Mouse (Mus musculus): Measurements from ENCODE around the gene Olfr372. TPM values are rescaled to one million over a fixed set of nuclear protein-coding genes. Genes with fewer than 3 reads are reported as not detected.

The Olfr372 gene
- total RNA-seq, 1 experiment from 2014 or later: not detected

DNA sequence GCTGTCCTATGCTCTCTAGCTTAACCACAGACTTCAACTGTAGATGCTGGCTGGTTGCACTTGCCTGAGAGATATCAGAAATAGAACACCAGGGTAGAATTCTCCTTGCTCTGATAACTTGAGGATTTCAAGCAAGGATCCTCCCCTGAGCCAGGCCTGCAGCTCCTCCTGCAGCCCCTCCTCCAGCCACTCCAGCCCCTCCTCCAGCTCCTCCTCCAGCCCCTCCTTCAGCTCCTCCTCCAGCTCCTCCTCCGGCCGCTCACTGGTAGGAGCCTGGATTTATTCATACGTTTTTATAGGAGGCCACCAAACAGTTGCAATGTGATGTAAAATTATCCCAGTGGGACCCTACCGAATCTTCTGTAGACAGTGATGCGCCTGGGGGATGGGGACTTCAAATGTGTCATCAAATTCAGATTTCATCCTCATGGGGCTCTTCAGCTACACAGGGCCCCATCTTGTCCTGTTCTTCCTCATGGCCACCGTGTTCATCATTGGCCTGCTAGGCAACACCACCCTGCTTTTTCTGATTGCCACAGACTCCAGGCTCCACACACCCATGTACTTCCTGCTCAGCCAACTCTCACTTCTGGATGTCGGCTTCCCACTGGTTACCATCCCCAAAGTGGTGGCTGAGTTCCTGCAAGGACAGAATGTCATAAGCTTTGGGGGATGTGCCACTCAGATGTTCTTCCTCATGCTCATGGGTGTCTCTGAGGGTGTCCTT lies 58.5 kb downstream of the Olfr372 start:
- DNase-seq: peak; percentile 23

DNA sequence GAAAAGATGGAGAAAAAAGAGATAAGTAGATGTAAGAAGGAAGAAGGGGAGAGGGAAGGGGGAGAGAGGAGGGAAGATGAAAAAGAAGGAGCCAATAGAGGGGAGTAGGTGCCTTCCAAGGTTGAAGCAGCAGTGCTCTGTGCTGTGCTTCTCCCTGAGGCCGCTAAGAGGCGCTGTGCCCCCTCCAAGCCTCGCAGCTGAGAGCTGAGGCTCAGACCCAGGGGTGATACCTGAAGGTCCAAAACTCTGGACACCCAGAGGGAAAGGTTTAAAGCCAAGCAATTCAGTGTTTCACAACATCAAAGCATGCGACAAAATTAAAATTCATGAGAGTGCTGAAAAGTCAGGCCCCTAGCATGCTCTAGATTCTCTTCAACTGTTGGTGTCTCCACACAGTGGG lies 64.1 kb downstream of the Olfr372 start:
- peak; percentile 9 for DNase-seq

DNA sequence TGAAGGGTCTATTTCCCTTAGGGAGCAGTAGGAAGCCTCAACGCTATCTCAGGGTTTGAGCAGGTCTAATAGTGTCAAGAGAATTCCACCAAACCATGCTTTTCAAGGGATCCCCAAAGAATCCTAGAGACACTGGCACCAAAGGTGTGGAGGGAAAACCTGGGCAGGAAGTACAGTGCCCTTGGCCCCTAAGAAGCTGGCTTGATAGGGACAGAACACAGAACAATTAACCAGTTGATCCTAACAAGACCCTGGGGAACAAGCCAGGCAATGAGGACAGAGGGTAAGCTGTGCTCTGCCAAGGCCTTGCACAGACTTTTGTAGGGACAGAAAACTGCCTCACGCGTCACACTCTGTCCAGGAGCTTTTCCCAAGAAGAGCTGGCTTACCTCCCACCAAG lies 65.7 kb downstream of the Olfr372 start, which contains the start of gene Olfr374:
TSS of gene Olfr374 (plus strand) at position 301 of the 400 bp plus-strand sequence.
- no peak for DNase-seq

Other genes starting within 250 kb of the Olfr372 start
- gene Zfp709, start 159.2 kb upstream of the Olfr372 start, total RNA-seq (2021): 8.3 and 9.0 TPM in 2 replicates
- 8.3 and 9.8 TPM in 2 replicates for gene Zfp882, start 132.6 kb upstream of the Olfr372 start, total RNA-seq (2021)
- 31.3 and 38.1 TPM in 2 replicates for gene Zfp617, start 132.6 kb upstream of the Olfr372 start, total RNA-seq (2021)
- 30.8 and 37.1 TPM in 2 replicates for gene Zfp961, start 90.2 kb upstream of the Olfr372 start, total RNA-seq (2021)
- gene Cyp4f18, start 31.6 kb upstream of the Olfr372 start, total RNA-seq (2021): 4.8 and 5.2 TPM in 2 replicates
- gene Olfr373, start 42.0 kb downstream of the Olfr372 start, total RNA-seq (2021): not detected in 2 replicates
- not detected in 2 replicates for gene Olfr374, start 65.8 kb downstream of the Olfr372 start, total RNA-seq (2021)
- gene Tpm4, start 93.8 kb downstream of the Olfr372 start, total RNA-seq (2021): 219 and 260 TPM in 2 replicates
- 55.4 and 68.9 TPM in 2 replicates for gene Rab8a, start 120.0 kb downstream of the Olfr372 start, total RNA-seq (2021)
- not detected in 2 replicates for gene Hsh2d, start 148.4 kb downstream of the Olfr372 start, total RNA-seq (2021)
- gene Cib3, start 171.6 kb downstream of the Olfr372 start, total RNA-seq (2021): 0.64 TPM in 1 of 2 replicates, not detected in the other
- gene Gm11034, start 172.4 kb downstream of the Olfr372 start, total RNA-seq (2021): not detected in 2 replicates
- gene Fam32a, start 178.5 kb downstream of the Olfr372 start, total RNA-seq (2021): 66.8 and 70.4 TPM in 2 replicates
- 66.7 and 68.8 TPM in 2 replicates for gene Ap1m1, start 198.8 kb downstream of the Olfr372 start, total RNA-seq (2021)